Mouse (Mus musculus) CD8-positive naive resting alpha-beta T cell, adult 2 months (primary cell): ENCODE data around the gene Pvrig.
"Not testable (repeated sequence)": the region's sequence is repeated elsewhere in the genome, so short reads cannot be mapped to it uniquely, and the experiment has no call there.

Experiments
- DNase-seq, 2 experiments: peaks; one replicate each; pipeline ENCODE4 v3.0.0; 2022; ENCODE audit warnings: low read depth in 2 of 2, low spot score in 2 of 2

Gene Pvrig

GRCm38 (mm10) chr5:138341661-138342060 is at the start of gene Pvrig:
TSS of gene Pvrig (plus strand) at chr5:138341961.
- no peak for DNase-seq

GRCm38 (mm10) chr5:138294158-138294557 is 47.6 kb upstream of the Pvrig start:
- DNase-seq, result no peak

GRCm38 (mm10) chr5:138299613-138300012 is 42.1 kb upstream of the Pvrig start:
- no peak for DNase-seq

GRCm38 (mm10) chr5:138312795-138313194 is 29.0 kb upstream of the Pvrig start:
- no peak for DNase-seq

- DNase-seq, result no peak
These were observed 1.5 kb downstream of the Pvrig start for GRCm38 (mm10) chr5:138343216-138343615.

GRCm38 (mm10) chr5:138363208-138363607 is 21.4 kb downstream of the Pvrig start:
- not testable (repeated sequence) for DNase-seq

GRCm38 (mm10) chr5:138365347-138365746 is 23.6 kb downstream of the Pvrig start:
- not testable (repeated sequence) for DNase-seq
